Mouse (Mus musculus): ENCODE measurements around the gene Pknox1. TPM values are rescaled to one million over a fixed set of nuclear protein-coding genes. Genes with fewer than 3 reads are reported as not detected.
"Not testable (repeated sequence)": the region's sequence is repeated elsewhere in the genome, so short reads cannot be mapped to it uniquely, and the experiment has no call there.

Gene Pknox1
- polyA plus RNA-seq, 1 experiment from 2014 or later = 60.2 TPM

- H3K4me2 ChIP-seq (ENCODE audit: low read depth, low read length) = no peak overlapping the region
- peaks cover 61% of the 10 kb centered on the region for H3K36me3 ChIP-seq (ENCODE audit: control insufficient read depth, insufficient read depth, low read length)
- H3K27me3 ChIP-seq (ENCODE audit: control insufficient read depth, insufficient read depth, low read length) = no peaks in the 10 kb centered on the region
- ATAC-seq (ENCODE audit: low read depth) = no peak
- no peak overlapping the region for H3K9ac ChIP-seq (replicated peaks; ENCODE audit: low read depth, low read length)
- H3K27ac ChIP-seq (ENCODE audit: low read depth, low read length) = no peak overlapping the region
- no peaks in the 10 kb centered on the region for H3K4me1 ChIP-seq (ENCODE audit: control insufficient read depth, insufficient read depth, low read length)
- no peaks in the 10 kb centered on the region for H3K9me3 ChIP-seq (ENCODE audit: control insufficient read depth, low read length)
- no peak overlapping the region for H3K4me3 ChIP-seq (ENCODE audit: low read depth, low read length)
- WGBS = 90% methylated on average over 8 of the region's 8 CpGs
These were observed 34.1 kb downstream of the Pknox1 start for GRCm38 (mm10) chr17:31598593-31598992.

- no peak overlapping the region for H3K27ac ChIP-seq (ENCODE audit: low read depth, low read length)
- H3K4me3 ChIP-seq (ENCODE audit: low read depth, low read length) = no peak overlapping the region
- H3K9ac ChIP-seq (replicated peaks; ENCODE audit: low read depth, low read length) = no peak overlapping the region
- H3K4me1 ChIP-seq (ENCODE audit: control insufficient read depth, insufficient read depth, low read length) = no peaks in the 10 kb centered on the region
- ATAC-seq (ENCODE audit: low read depth) = no peak
- peaks cover 32% of the 10 kb centered on the region for H3K36me3 ChIP-seq (ENCODE audit: control insufficient read depth, insufficient read depth, low read length)
- 85% methylated on average over 7 of the region's 7 CpGs for WGBS
- no peaks in the 10 kb centered on the region for H3K27me3 ChIP-seq (ENCODE audit: control insufficient read depth, insufficient read depth, low read length)
- H3K4me2 ChIP-seq (ENCODE audit: low read depth, low read length) = no peak overlapping the region
- H3K9me3 ChIP-seq (ENCODE audit: control insufficient read depth, low read length) = no peaks in the 10 kb centered on the region
These were observed 41.9 kb downstream of the Pknox1 start for GRCm38 (mm10) chr17:31606424-31606823.

GRCm38 (mm10) chr17:31607256-31607951 lies 42.9 kb downstream of the Pknox1 start:
- no peaks in the 10 kb centered on the region for H3K9me3 ChIP-seq (ENCODE audit: control insufficient read depth, low read length)
- ATAC-seq (ENCODE audit: low read depth) = no peak
- H3K27me3 ChIP-seq (ENCODE audit: control insufficient read depth, insufficient read depth, low read length) = no peaks in the 10 kb centered on the region
- H3K9ac ChIP-seq (replicated peaks; ENCODE audit: low read depth, low read length) = no peak overlapping the region
- no peak overlapping the region for H3K27ac ChIP-seq (ENCODE audit: low read depth, low read length)
- no peak overlapping the region for H3K4me3 ChIP-seq (ENCODE audit: low read depth, low read length)
- H3K36me3 ChIP-seq (ENCODE audit: control insufficient read depth, insufficient read depth, low read length) = peaks cover 32% of the 10 kb centered on the region
- H3K4me1 ChIP-seq (ENCODE audit: control insufficient read depth, insufficient read depth, low read length) = no peaks in the 10 kb centered on the region
- WGBS = 87% methylated on average over 8 of the region's 8 CpGs
- H3K4me2 ChIP-seq (ENCODE audit: low read depth, low read length) = no peak overlapping the region

GRCm38 (mm10) chr17:31609173-31609572 lies 44.6 kb downstream of the Pknox1 start:
- H3K27me3 ChIP-seq (ENCODE audit: control insufficient read depth, insufficient read depth, low read length); H3K4me3 ChIP-seq (ENCODE audit: low read depth, low read length); H3K4me2 ChIP-seq (ENCODE audit: low read depth, low read length); H3K9me3 ChIP-seq (ENCODE audit: control insufficient read depth, low read length); H3K4me1 ChIP-seq (ENCODE audit: control insufficient read depth, insufficient read depth, low read length); ATAC-seq (ENCODE audit: low read depth); H3K9ac ChIP-seq (replicated peaks; ENCODE audit: low read depth, low read length); H3K27ac ChIP-seq (ENCODE audit: low read depth, low read length): not testable (repeated sequence)
- 98% methylated on average over 3 of the region's 3 CpGs for WGBS
- H3K36me3 ChIP-seq (ENCODE audit: control insufficient read depth, insufficient read depth, low read length) = peaks cover 22% of the 10 kb centered on the region

GRCm38 (mm10) chr17:31609895-31610294 lies 45.4 kb downstream of the Pknox1 start:
- H3K36me3 ChIP-seq (ENCODE audit: control insufficient read depth, insufficient read depth, low read length) = peaks cover 16% of the 10 kb centered on the region
- ATAC-seq (ENCODE audit: low read depth) = no peak
- H3K9ac ChIP-seq (replicated peaks; ENCODE audit: low read depth, low read length) = no peak overlapping the region
- no peak overlapping the region for H3K27ac ChIP-seq (ENCODE audit: low read depth, low read length)
- H3K27me3 ChIP-seq (ENCODE audit: control insufficient read depth, insufficient read depth, low read length) = no peaks in the 10 kb centered on the region
- 96% methylated on average over 3 of the region's 3 CpGs for WGBS
- H3K9me3 ChIP-seq (ENCODE audit: control insufficient read depth, low read length) = no peaks in the 10 kb centered on the region
- H3K4me1 ChIP-seq (ENCODE audit: control insufficient read depth, insufficient read depth, low read length) = no peaks in the 10 kb centered on the region
- no peak overlapping the region for H3K4me2 ChIP-seq (ENCODE audit: low read depth, low read length)
- no peak overlapping the region for H3K4me3 ChIP-seq (ENCODE audit: low read depth, low read length)

GRCm38 (mm10) chr17:31613086-31613755 lies 48.7 kb downstream of the Pknox1 start:
- 89% methylated on average over 4 of the region's 4 CpGs for WGBS
- Histone ChIP-seq H3K36me3 (ENCODE audit: control insufficient read depth, insufficient read depth, low read length) (no peaks in the 10 kb centered on the region), H3K9ac (replicated peaks; ENCODE audit: low read depth, low read length) (no peak overlapping the region), H3K4me1 (ENCODE audit: control insufficient read depth, insufficient read depth, low read length) (no peaks in the 10 kb centered on the region), H3K9me3 (ENCODE audit: control insufficient read depth, low read length) (no peaks in the 10 kb centered on the region), H3K4me2 (ENCODE audit: low read depth, low read length) (no peak overlapping the region), H3K4me3 (ENCODE audit: low read depth, low read length) (no peak overlapping the region), H3K27ac (ENCODE audit: low read depth, low read length) (no peak overlapping the region), H3K27me3 (ENCODE audit: control insufficient read depth, insufficient read depth, low read length) (no peaks in the 10 kb centered on the region)
- ATAC-seq (ENCODE audit: low read depth) = no peak

GRCm38 (mm10) chr17:31623101-31623500 lies 58.6 kb downstream of the Pknox1 start:
- Histone ChIP-seq H3K27ac (ENCODE audit: low read depth, low read length) (no peak overlapping the region), H3K4me3 (ENCODE audit: low read depth, low read length) (no peak overlapping the region), H3K4me2 (ENCODE audit: low read depth, low read length) (no peak overlapping the region), H3K9ac (replicated peaks; ENCODE audit: low read depth, low read length) (no peak overlapping the region), H3K27me3 (ENCODE audit: control insufficient read depth, insufficient read depth, low read length) (no peaks in the 10 kb centered on the region), H3K36me3 (ENCODE audit: control insufficient read depth, insufficient read depth, low read length) (no peaks in the 10 kb centered on the region), H3K4me1 (ENCODE audit: control insufficient read depth, insufficient read depth, low read length) (no peaks in the 10 kb centered on the region), H3K9me3 (ENCODE audit: control insufficient read depth, low read length) (no peaks in the 10 kb centered on the region)
- WGBS = 95% methylated on average over 4 of the region's 4 CpGs
- no peak for ATAC-seq (ENCODE audit: low read depth)

- Histone ChIP-seq H3K27ac (ENCODE audit: low read depth, low read length) (no peak overlapping the region), H3K9ac (replicated peaks; ENCODE audit: low read depth, low read length) (no peak overlapping the region), H3K4me3 (ENCODE audit: low read depth, low read length) (no peak overlapping the region), H3K27me3 (ENCODE audit: control insufficient read depth, insufficient read depth, low read length) (no peaks in the 10 kb centered on the region), H3K4me2 (ENCODE audit: low read depth, low read length) (no peak overlapping the region), H3K4me1 (ENCODE audit: control insufficient read depth, insufficient read depth, low read length) (no peaks in the 10 kb centered on the region), H3K36me3 (ENCODE audit: control insufficient read depth, insufficient read depth, low read length) (no peaks in the 10 kb centered on the region), H3K9me3 (ENCODE audit: control insufficient read depth, low read length) (no peaks in the 10 kb centered on the region)
- 95% methylated on average over 2 of the region's 2 CpGs for WGBS
- no peak for ATAC-seq (ENCODE audit: low read depth)
These were observed 63.4 kb downstream of the Pknox1 start for GRCm38 (mm10) chr17:31627961-31628360.

- no peak for ATAC-seq (ENCODE audit: low read depth)
- WGBS = 86% methylated on average over 10 of the region's 10 CpGs
- Histone ChIP-seq H3K4me2 (ENCODE audit: low read depth, low read length) (no peak overlapping the region), H3K27ac (ENCODE audit: low read depth, low read length) (no peak overlapping the region), H3K9ac (replicated peaks; ENCODE audit: low read depth, low read length) (no peak overlapping the region), H3K36me3 (ENCODE audit: control insufficient read depth, insufficient read depth, low read length) (no peaks in the 10 kb centered on the region), H3K27me3 (ENCODE audit: control insufficient read depth, insufficient read depth, low read length) (peaks cover 7% of the 10 kb centered on the region), H3K9me3 (ENCODE audit: control insufficient read depth, low read length) (no peaks in the 10 kb centered on the region), H3K4me3 (ENCODE audit: low read depth, low read length) (no peak overlapping the region), H3K4me1 (ENCODE audit: control insufficient read depth, insufficient read depth, low read length) (peaks cover 2% of the 10 kb centered on the region)
These were observed 66.7 kb downstream of the Pknox1 start for GRCm38 (mm10) chr17:31631081-31631800.
